Mouse (Mus musculus) macrophage (primary cell): ENCODE measurements around the gene Slain2. TPM values are rescaled to one million over a fixed set of nuclear protein-coding genes. Genes with fewer than 3 reads are reported as not detected.
"Not testable (repeated sequence)": the region's sequence is repeated elsewhere in the genome, so short reads cannot be mapped to it uniquely, and the experiment has no call there.

Experiments
- H3K27ac ChIP-seq: fragments of 350-480 bp; formaldehyde crosslinking; 2 replicates; pipeline ENCODE4 v1.9.0; 2021
- H3K36me3 ChIP-seq: fragments of 350-480 bp; formaldehyde crosslinking; 2 replicates; pipeline ENCODE4 v1.9.0; 2021; ENCODE audit errors: inconsistent target
- H3K4me3 ChIP-seq: fragments of 350-480 bp; formaldehyde crosslinking; 2 replicates; pipeline ENCODE4 v1.9.0; 2021; ENCODE audit errors: inconsistent target
- H3K79me2 ChIP-seq: fragments of 350-480 bp; formaldehyde crosslinking; 2 replicates; pipeline ENCODE4 v1.9.0; 2021; ENCODE audit errors: inconsistent target
- WGBS: methylation state at CpG from one replicate; pipeline ENCODE4 v1.1.7; 2026; ENCODE audit warnings: inconsistent platforms; ENCODE audit not compliant: missing documents; 5-methylcytosine and 5-hydroxymethylcytosine counted together
- polyA plus RNA-seq: library from polyadenylated mRNA; stranded (reverse); fragments of 250-400 nt; gene quantifications from 3 replicates; pipeline ENCODE4 v1.2.4, GENCODE M21; 2018; ENCODE audit warnings: inconsistent platforms

Gene Slain2
- polyA plus RNA-seq, 1 experiment from 2014 or later, result 48.1 TPM

GRCm38 (mm10) chr5:72998546-72998945 lies 84.4 kb downstream of the Slain2 start:
- H3K79me2 ChIP-seq, H3K4me3 ChIP-seq, H3K27ac ChIP-seq, H3K36me3 ChIP-seq: not testable (repeated sequence)
- WGBS, result 83% methylated on average over 1 of the region's 1 CpGs

- H3K27ac ChIP-seq, result no peak overlapping the region
- no peaks in the 10 kb centered on the region for H3K79me2 ChIP-seq
- 94% methylated on average over 5 of the region's 5 CpGs for WGBS
- no peaks in the 10 kb centered on the region for H3K36me3 ChIP-seq
- no peak overlapping the region for H3K4me3 ChIP-seq
These were observed 89.9 kb downstream of the Slain2 start for GRCm38 (mm10) chr5:73004046-73004445.

- no peaks in the 10 kb centered on the region for H3K36me3 ChIP-seq
- H3K4me3 ChIP-seq, result no peak within 1 kb of the TSS
- WGBS, result 14% methylated on average over 58 of the region's 65 CpGs
- no peak within 1 kb of the TSS for H3K27ac ChIP-seq
- no peaks in the 10 kb centered on the region for H3K79me2 ChIP-seq
These were observed 92.9 kb downstream of the Slain2 start, which contains the start of gene Slc10a4 for GRCm38 (mm10) chr5:73006784-73007581. Slc10a4 (plus strand) TSS chr5:73006883.

- H3K4me3 ChIP-seq, result no peak overlapping the region
- 55% methylated on average over 3 of the region's 5 CpGs for WGBS
- H3K79me2 ChIP-seq, result no peaks in the 10 kb centered on the region
- H3K36me3 ChIP-seq, result no peaks in the 10 kb centered on the region
- no peak overlapping the region for H3K27ac ChIP-seq
These were observed 93.5 kb downstream of the Slain2 start for GRCm38 (mm10) chr5:73007582-73007959.

DNA sequence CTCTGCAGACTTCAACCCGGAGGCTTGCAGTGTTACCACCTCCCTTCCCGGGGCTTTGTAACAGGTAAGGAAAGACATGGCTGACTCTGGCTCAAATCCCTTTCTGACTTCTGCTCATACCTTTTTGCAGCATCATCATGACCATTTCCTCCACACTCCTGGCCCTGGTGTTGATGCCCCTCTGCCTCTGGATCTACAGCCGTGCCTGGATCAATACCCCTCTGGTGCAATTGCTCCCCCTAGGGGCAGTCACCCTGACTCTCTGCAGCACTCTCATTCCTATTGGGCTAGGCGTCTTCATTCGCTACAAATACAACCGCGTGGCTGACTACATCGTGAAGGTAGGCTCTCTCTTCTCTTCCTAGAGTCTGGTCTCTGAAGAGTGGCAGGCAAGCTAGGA lies 94.1 kb downstream of the Slain2 start:
- H3K79me2 ChIP-seq, H3K27ac ChIP-seq: not testable (repeated sequence)
- 43% methylated on average over 6 of the region's 8 CpGs for WGBS

GRCm38 (mm10) chr5:73011806-73012205 lies 97.7 kb downstream of the Slain2 start:
- H3K27ac ChIP-seq, H3K36me3 ChIP-seq, H3K79me2 ChIP-seq, H3K4me3 ChIP-seq: not testable (repeated sequence)
- WGBS, result 83% methylated on average over 10 of the region's 16 CpGs

More for the DNA sequence above, 94.1 kb downstream of the Slain2 start:
- not testable (repeated sequence) for H3K36me3 ChIP-seq, H3K4me3 ChIP-seq

DNA sequence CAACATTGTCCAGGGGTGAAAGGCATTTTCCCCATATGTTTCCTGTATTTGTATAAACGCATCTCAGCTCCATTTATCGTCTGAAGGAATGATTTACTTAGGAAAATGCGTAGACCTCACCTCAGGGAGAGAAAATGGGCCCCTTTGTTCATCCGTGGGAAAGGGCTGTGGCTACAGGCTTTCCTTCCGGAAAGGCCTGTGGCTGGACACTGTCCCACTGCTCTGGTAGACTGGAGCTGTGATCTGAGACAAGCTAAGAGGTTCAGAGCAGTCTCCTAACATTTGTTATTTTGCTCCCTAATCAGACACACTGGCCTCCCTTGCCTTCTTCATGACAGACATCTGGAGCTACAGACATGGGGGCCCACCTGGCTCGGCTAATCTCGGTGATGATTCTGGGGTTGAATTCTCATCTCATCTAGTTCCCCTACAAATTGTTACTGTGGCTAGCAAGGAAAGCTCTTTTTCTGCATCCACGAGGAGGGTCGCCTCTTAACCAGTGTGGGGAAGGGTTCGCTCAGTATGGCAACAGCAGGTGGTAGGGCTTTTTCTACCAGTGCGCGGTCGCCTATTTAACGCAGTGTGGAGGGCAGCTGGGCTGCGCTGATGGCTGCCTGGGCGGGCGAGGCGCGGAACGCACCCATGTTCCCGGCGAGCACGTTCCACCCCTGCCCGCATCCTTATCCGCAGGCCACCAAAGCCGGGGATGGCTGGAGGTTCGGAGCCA lies 98.9 kb downstream of the Slain2 start:
- WGBS, result 25% methylated on average over 21 of the region's 27 CpGs
- H3K27ac ChIP-seq, H3K4me3 ChIP-seq, H3K36me3 ChIP-seq, H3K79me2 ChIP-seq: not testable (repeated sequence)

GRCm38 (mm10) chr5:73013611-73014287 lies 99.6 kb downstream of the Slain2 start:
- not testable (repeated sequence) for H3K27ac ChIP-seq, H3K4me3 ChIP-seq
- WGBS, result 7% methylated on average over 27 of the region's 65 CpGs

GRCm38 (mm10) chr5:73014745-73015144 lies 100.6 kb downstream of the Slain2 start:
- H3K4me3 ChIP-seq, result no peak overlapping the region
- no peaks in the 10 kb centered on the region for H3K36me3 ChIP-seq
- no peak overlapping the region for H3K27ac ChIP-seq
- 69% methylated on average over 9 of the region's 9 CpGs for WGBS
- no peaks in the 10 kb centered on the region for H3K79me2 ChIP-seq

More at GRCm38 (mm10) chr5:73013611-73014287, 99.6 kb downstream of the Slain2 start:
- H3K79me2 ChIP-seq, H3K36me3 ChIP-seq: not testable (repeated sequence)

GRCm38 (mm10) chr5:73023801-73024200 lies 109.7 kb downstream of the Slain2 start:
- Histone ChIP-seq H3K36me3 (peaks cover 18% of the 10 kb centered on the region), H3K4me3 (no peak overlapping the region), H3K27ac (no peak overlapping the region), H3K79me2 (no peaks in the 10 kb centered on the region)
- 95% methylated on average over 13 of the region's 13 CpGs for WGBS

Other genes with a start within 250 kb of the Slain2 start
- 0.06 to 0.37 TPM (median 0.27 TPM) in 3 replicates for gene Txk, start 161.5 kb upstream of the Slain2 start, polyA plus RNA-seq
- 53.1 to 81.3 TPM (median 56.1 TPM) in 3 replicates for gene Tec, start 45.8 kb upstream of the Slain2 start, polyA plus RNA-seq
- gene Gm10135, start 60.4 kb downstream of the Slain2 start, polyA plus RNA-seq, result not detected in 3 replicates
- not detected in 3 replicates for gene Slc10a4, start 92.6 kb downstream of the Slain2 start, polyA plus RNA-seq